Mouse (Mus musculus): ENCODE data around the gene Usp25. TPM values are rescaled to one million over a fixed set of nuclear protein-coding genes. Genes with fewer than 3 reads are reported as not detected.

Gene Usp25
- polyA plus RNA-seq, 1 experiment: 15.1 TPM

GRCm38 (mm10) chr16:77154831-77155230 lies 141.3 kb downstream of the Usp25 start:
- H3K4me1 ChIP-seq (ENCODE audit: control insufficient read depth, insufficient read depth, low read length): no peaks in the 10 kb centered on the region
- WGBS: 100% methylated on average over 1 of the region's 1 CpGs
- H3K27me3 ChIP-seq (replicated peaks; ENCODE audit: control insufficient read depth, insufficient read depth, low read length): no peaks in the 10 kb centered on the region
- no peak for DNase-seq
- H3K36me3 ChIP-seq (ENCODE audit: control insufficient read depth, insufficient read depth, low read length): no peaks in the 10 kb centered on the region
- TF ChIP-seq CTCF (conservative IDR thresholded peaks at IDR 0.05; ENCODE audit: insufficient read depth, insufficient read length, low read depth, low read length): no peak
- no peak for TF ChIP-seq POLR2A (IDR thresholded peaks at IDR 0.05; ENCODE audit: low read depth, low read length)
- no peak overlapping the region for H3K27ac ChIP-seq (ENCODE audit: insufficient read depth, low read depth, low read length)
- H3K4me3 ChIP-seq (ENCODE audit: insufficient read depth, low read depth, low read length): no peak overlapping the region
